Mouse (Mus musculus) frontal cortex, adult (tissue): ENCODE measurements around the gene Pabpn1l.
"Not testable (repeated sequence)": the region's sequence is repeated elsewhere in the genome, so short reads cannot be mapped to it uniquely, and the experiment has no call there.

ENCODE experiments used
- ATAC-seq: cut with Nextera tagmentation; 2 replicates; pipeline ENCODE4 v1.9.2; 2017; ENCODE audit warnings: mild to moderate bottlenecking, moderate library complexity, mixed read lengths; ENCODE audit not compliant: low TSS enrichment

Gene Pabpn1l

DNA sequence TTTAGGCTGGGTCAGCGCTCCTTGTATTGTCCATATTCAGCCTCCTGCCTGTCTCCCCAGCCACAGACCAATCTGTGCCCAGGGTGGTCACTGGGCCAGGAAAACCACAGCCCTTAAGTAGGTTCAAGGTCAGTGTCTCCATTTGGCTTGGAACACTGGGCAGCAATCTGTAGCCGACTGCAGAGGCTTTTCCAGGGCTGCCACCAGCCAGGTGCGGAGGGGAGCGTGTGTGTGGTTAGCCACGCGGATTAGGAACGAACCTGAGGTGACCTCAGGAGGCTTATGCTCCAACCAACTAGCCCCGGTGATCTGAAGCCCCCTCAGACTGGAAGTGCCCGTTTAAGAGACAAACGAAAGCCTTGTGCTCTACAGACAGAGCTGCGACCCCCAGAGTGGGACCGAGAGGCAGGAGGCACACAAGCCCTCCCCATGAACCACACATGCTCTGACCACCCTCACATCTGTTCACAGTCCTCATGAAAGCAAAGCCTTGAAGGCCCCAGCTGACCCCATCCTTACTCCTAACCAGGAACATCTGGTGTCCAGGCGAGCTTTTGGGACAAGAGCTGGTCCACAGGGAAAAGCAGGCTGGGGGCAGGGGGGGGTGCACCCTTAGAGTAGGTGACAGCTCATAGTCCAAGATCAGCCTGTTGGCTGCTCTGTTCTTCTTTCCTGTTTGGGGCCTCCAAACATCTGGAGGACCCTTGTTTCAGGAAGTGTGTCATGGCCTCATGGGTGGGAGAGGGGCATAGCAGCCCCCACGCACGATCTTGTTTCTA lies 25.8 kb upstream of the Pabpn1l start:
- no peak for ATAC-seq

DNA sequence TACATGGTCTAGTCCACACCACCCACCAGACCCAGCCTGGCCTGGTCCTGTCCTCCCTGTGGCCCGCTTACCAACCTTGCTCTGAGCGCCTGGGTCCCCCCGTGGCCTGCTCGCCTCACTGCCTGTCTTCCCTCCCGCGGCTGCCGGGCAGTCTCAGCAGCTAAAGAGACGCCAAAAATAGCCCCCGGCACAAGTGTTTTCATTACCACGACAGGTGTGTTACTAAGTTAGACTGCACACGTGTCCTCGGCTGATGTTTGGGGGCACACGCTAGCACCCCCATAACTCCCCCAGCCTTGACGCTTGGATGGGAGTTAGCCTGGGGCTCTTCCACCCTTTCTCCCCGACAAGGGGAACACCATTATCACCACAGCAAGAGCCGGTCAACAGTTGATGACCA lies 23.8 kb upstream of the Pabpn1l start:
- ATAC-seq: no peak

DNA sequence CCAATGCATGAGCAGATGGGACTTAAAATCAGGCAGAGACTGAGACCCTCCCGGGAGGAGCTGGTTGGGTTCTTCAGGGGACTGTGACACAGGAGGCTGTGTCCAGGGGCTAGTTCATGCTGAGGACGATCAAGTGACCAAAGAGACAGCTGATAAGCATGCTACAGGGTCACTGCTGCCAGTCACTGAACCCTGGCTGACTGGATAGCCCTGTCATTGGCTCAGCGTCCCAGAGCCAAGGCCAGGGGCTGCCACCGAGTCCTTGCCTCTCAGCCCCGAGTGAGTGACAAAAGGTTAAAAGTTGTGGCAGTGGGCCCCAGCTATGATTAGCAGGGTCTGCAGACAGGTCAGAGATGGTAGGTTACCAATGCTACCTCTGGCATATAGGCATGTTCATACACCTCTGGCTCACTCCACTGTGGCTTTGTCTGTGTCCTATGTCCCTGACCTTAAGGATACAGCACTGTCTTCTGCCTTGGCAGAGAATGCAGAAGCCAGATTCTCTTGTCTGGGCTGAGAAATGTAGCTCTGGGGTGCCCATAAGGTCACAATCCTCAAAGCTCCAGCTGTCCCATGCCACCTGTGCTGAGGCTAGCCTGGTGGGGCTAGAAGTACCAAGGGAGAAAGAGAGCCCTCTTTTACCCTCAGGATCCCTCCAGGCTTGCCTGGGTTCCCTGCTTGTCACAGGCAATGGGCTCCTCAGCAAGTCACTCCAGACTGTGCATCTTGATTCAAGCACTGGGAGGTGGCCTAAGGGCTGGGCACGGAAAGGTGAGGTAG lies 21.8 kb upstream of the Pabpn1l start:
- no peak for ATAC-seq

DNA sequence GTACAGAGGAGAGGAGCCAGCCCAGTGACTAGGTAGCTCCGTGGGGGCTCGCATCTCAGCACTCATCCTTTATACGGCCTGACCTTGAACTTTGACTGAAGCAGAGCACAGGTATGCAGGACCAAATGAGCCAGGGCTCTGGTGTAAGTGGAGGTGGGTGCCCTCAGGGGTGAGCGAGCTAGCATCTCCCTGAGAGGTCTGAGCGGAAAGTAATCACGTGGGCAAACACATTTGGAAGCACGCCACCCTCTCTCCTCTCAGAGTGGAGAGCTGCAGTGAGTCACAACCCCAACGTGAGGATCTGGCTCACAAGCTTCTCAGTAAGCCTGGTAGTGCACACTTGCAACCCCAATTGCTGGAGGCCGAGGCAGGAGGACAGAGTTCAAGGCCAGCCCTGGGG lies 19.5 kb upstream of the Pabpn1l start:
- ATAC-seq: peak; percentile 42; the same call in 1 of the 2 replicates

DNA sequence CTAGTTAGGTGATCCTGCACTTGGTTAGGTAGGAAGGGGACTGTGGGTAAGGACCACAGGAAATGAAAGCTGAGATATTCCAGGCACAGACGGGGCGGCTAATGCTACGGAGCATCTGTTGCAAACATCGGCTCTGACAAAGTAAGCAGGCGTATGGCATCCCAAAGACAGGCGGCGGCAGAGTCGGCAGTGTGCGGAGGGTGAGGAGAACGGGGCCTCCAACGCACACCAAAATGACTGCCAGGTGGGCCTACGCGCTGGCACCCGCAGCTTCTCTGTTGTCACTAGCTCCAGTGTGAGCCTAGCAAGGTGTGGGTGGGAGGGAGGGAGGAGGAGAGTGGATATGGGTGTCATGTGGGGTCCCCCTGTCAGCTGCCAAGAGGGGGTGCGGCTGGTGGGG lies 18.9 kb upstream of the Pabpn1l start:
- ATAC-seq: peak; percentile 72

DNA sequence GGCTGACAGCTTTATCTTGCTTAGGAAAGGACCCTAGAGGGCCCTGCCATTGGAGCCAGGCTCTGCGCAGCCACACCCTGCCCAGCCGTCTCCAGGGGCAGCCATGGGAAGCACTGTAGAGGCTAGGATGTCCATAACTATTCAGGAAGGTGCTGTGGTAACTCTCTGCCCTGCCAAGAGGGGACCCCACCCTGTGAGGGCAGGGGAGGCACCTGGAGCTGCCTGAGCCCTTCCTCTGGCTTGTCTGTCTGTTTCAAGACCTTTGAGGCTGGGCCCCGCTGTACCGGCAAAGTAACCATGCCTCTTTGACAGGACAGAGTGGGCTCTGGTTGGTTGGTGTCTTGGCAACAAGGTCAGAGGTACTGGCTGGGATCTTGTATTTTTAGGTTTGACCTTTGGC lies 18.3 kb upstream of the Pabpn1l start:
- ATAC-seq: no peak

DNA sequence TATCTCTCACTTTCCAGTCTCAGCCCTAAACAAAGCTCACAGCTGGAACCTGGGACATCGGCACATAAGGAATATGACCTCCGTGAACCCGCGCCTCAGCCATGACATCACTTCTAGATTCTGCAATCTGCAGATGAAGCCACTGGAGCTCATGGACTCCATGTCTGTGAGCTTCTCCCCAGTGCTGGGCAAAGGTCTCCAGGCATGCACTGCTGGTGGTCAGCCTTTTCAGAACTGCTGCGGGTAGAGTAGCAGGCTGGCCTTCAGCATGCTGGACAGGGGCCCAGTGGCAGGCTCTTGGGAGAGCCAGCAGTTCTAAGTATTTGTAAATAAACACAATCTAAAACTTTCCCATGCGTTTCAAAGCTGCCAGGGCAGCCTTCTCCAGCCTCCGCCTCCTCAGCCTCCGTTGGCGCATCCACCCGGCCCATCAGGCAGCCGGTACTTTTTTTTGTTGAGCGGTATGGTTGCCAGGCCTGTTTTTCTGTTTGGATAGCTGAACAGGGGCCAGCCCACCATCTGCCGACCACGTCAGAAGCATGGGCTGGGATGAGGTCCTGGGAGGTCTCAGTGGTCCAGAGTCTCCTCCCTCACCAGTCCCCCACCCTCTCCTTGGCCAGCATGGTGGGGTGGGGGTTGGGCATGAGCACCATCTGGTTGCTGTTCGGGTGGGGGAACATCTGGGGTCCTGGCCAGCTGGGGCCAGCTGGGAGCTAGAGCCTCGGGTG lies 17.1 kb upstream of the Pabpn1l start:
- no peak for ATAC-seq

DNA sequence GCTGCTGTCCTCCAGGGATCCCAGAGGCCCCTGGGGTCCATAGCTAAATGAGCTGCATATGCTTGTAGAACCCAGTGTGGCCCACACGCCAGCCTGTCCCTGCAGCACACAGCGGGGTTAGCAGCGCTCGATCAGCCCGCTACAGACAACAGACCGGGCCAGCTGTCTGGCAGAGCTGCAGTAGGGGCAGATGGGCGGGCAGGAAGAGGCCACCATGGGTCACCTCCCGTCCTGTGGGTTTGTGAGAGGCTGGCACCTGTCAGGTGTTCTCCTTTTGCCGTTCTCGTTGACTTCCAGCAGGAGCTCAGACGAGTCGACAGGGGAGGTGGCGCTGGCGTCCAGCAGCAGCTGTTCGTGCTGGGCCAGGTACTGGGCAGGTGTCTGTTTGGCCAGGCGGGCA lies 16.1 kb upstream of the Pabpn1l start:
- ATAC-seq: no peak

DNA sequence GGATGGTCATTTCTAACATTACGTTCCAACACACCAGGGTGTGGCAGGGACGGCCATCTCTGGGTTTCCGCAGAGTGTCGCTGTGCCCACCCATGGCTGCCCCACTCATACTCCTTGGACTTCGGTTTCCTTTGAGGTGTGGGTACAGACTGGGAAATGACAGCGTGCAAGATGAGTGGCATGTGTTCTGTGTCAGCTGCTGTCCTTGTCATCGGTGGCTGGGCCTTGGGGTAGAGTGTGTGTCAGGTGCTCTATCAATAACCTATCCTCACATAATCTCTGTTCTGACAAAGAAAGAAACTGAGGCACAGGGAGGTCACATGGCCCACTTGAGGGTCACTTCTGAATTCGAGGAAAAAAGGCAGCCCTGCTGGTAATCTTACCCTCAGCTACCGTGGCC lies 14.7 kb upstream of the Pabpn1l start:
- ATAC-seq: no peak

DNA sequence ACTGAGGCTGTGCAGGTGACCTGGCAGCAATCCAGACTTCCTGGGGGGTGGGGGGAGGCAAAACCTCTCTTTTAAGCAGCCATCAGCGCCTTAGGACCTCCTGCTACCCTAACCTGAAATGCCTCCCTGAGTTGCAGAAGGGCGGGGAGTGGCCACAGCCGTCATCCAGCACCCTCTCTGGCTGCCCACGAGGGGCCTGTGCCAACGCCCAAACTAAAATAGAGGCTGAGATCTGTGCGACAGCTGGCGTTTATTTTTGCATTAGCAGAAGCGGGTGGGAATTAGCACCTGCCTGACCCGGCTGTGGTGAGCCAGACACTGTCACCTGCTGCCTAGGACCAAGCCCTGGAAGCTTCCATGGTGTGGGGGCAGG lies 14.2 kb upstream of the Pabpn1l start:
- ATAC-seq: 0 out of 2 replicates have a peak, but pooled peaks have one; percentile 36

DNA sequence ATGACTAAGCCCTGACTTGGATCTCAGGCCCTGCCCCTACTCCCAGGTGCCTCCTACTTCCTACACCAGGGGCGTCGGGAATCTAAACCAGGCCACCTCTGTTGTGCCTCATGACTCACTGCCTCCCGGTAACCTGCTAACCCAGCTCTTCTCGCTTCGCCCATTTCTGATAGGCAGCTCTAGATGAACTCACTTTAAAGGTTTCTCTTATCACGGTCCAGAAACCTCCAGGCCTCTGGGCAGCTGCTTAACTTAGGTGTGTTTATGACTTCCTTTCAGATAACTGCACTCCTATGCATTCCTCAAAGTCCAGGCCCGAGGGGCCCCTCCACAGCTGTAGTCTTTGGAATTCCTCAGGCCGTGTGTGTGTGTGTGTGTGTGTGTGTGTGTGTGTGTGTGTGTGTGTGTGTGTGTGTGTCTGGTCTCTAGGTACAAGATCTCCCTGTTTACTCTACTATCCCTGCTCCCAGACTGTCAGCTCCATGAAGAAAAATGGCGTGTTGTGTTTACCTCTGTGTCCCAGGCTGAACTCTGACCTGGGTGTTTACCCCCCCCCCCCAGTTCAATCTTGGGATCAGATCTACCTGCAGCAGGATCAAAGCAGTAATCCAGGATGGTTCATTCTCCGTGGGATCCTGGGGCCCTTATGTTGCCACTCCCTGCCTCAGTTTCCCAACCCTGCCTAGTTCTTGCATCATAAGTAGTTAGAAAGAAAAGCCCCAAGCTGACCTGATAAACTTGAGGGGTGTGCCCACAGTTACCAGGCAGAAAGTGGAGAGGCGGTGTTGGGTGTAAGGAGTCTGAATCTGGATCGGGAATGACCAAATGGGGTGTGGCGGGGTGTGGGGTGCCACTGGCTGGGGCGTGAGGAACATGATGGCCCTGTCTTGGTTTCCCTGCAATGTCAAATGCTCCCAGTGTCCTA lies 13.6 kb upstream of the Pabpn1l start:
- no peak for ATAC-seq

DNA sequence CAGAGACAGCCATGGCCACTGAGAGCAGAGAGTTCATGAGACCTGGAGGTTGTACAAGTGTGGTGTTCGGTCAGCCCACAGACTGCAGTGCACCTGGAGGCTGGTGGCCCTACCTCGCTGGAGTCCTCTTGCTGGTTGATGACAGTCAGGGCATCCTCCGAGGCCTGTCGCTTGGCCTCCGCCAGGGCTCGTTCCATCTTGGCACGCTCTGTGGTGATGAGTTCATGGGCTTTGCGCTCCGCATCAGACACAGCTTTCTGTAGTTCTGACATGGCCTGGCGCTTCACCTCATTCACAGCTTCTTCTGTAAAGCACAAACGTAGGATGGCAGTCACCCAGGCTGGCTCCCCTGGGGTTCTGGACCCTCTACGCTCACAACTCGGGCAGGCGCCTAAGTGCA lies 10.7 kb upstream of the Pabpn1l start:
- no peak for ATAC-seq

DNA sequence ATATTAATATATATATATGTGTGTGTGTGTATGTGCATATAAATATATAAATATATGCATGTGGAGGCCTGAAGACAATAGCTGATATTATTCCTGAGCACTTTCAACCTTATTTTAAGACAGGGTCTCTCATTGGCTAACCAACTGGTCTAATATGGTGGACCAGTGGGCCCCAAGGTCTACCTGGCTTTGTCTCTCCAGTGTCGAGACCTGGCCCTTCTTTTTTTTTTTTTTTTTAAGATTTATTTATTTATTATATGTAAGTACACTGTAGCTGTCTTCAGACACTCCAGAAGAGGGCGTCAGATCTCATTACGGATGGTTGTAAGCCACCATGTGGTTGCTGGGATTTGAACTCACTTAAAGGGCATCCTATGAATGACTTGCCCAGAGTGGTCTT lies 9.6 kb upstream of the Pabpn1l start:
- not testable (repeated sequence) for ATAC-seq

DNA sequence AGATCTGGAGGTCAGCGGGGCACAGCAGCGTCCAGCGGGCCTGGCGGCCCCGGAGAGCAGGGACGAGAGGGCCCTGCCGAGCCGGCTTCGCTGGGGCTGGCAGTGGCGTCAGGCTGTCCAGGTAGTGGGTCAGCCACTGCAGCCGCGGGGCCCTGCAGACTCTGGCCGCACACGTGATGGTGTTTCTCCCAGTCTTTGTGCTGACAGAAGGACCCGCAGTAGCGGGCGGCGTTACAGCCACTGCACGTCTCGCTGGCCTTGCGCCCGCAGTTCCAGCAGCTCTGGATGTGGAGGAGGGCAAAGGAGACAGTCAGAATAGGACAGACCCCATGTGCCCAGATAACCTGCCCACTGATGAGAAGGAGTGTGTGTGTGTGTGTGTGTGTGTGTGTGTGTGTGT lies 8.2 kb upstream of the Pabpn1l start:
- ATAC-seq: no peak

DNA sequence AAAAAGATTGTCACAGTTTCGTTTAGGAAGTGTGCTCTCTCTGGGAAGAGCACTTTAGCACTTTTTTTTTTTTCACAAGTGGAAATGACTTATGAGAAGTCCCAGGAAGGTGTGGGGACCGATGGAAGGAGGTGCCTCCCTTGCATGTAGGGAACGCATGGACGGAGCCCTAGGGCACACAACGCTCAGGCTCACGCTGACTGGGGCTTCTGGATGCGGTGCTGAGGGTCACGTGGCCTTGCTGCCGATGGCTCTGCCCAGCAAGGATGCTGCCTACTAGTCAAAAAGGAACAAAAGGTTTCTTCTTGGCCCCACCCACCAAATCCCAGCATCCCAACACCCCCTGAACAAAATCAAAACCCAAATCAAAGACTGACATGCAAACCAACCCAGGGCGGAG lies 6.8 kb upstream of the Pabpn1l start:
- ATAC-seq: no peak

DNA sequence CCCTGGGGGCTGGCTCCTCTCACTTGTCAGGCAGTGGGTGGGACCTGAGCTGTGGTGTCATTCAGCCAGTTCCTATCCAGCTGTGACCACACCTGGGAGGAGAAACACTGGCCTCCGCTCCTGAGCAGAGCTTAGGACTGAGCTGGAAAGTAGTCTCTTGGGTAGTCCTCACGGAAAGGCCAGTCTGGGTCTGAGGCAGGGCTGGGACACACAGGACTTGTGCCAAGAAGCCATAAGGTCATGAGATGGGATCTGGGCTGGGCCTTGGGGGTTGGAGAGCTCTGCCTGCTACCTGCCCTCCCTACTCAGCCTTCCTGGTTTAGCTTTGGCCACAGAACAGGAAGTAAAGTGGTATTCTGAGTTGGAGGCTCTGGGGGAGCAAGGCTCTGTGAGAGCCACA lies 4.4 kb upstream of the Pabpn1l start:
- ATAC-seq: no peak

DNA sequence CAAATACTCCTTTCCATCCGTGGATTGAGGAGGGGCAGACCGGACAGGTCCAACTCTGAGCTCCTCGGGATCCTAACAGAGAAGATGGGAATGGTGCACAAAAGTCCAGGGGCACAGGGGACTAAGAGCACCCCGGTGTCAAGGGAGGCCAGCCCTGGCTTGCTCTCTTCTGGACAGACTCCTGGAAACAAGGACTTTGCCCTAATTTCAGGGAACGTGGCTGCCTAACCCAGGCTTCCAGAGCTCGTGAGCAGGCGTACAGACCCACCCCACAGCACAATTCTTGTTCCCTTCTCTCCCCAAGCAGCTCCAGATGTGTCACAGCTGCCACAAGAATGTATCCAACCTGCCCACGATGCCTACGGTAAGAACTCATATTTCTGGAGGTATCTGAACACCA lies 3.3 kb upstream of the Pabpn1l start:
- ATAC-seq: no peak

DNA sequence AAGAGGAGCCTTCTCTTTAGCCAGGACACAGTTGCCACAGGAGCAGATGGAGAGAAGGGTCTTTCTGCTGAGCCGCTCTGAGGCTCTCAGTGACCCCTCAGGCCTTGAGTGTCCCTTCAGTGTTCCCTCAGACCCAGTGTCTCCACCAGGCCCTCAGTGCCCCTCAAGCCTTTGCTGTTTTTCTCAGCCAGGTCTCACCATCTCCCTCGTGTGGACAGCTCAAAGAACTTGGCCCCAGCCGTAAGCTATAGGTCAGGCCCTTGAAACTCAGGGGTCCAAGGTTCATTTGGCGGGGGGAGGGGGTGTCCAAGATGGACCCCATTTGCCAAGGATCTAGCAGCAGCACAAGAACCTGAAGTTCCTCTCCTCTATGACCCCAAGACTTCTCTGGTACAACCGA lies 2.1 kb upstream of the Pabpn1l start:
- no peak for ATAC-seq

DNA sequence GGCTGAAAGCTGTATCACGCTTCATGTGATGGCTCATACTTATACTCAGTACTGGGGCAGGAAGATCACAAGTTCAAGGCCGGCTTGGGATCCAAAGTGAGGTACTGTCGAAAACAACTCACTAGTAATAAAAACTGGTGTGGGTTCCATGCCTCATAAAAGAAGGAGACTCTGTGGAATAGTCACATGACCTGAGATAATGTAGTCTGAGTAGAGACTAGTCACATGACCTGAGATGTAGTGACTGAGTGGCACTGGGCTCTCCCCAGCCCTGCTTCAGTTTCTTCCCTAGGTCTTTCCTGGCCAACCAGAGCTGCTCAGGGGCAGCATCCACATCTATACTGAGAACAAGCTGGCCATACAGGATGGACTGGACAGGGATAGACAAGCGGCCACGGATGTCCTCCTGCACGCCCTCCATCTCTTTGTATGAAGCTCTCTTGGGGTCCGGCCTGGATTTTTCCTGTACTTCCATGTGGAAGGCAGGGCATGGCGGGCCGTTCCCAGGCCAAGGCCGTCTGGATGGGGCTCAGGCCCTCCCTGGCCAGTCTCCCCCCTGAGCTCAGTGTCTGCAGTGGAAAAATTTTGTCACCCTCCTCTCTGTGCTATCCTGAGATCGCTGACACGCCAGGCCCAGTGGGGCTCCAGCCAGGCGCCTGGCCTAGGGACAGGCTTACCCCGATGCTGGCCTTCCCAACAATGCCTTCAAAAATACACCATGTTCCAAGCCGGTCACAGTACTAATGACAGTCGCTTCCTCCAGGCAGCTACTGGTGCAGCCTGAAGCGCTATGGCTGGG lies 1.5 kb upstream of the Pabpn1l start:
- ATAC-seq: no peak

DNA sequence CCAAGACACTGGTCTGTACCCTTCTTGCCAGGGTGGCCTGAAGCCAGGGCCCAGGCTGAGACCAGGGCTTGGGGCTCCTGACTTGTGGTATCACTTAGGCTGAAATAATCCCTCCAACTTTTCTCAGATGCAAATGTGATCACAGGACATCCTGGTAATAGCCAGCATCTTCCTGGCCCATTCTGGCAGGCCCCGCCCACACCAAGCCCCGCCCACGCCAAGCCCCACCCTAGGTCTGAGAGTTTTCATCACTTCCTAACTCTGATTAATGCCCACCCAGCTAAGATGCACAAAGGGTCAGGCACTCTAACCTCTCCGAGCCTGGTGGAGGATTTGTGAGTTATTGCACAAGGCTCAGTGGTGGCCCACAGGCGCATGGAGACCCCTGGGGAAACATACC lies 2.1 kb downstream of the Pabpn1l start:
- no peak for ATAC-seq
